Mouse (Mus musculus) neural tube, embryonic 11.5 days (tissue): ENCODE data around the gene Mbd3l2. TPM values are rescaled to one million over a fixed set of nuclear protein-coding genes. Genes with fewer than 3 reads are reported as not detected.
"Not testable (repeated sequence)": the region's sequence is repeated elsewhere in the genome, so short reads cannot be mapped to it uniquely, and the experiment has no call there.

Source experiments
- ATAC-seq: fragments of 200-750 bp; cut with Nextera tagmentation; 2 replicates; pipeline ENCODE4 v1.8.0; 2017; ENCODE audit warnings: moderate number of reproducible peaks, mild to moderate bottlenecking, moderate TSS enrichment, moderate library complexity; ENCODE audit not compliant: insufficient read depth, low FRiP score, low TSS enrichment
- DNase-seq: peaks from one replicate; pipeline ENCODE4 v3.0.0-alpha.2; 2015; ENCODE audit warnings: low spot score
- H3K27ac ChIP-seq: fragments of 300-500 bp; sonication (generic); 2 replicates; pipeline ENCODE4 v1.5.1; 2014; ENCODE audit warnings: low read depth, mild to moderate bottlenecking, low read length
- H3K27me3 ChIP-seq: fragments of 300-500 bp; sonication (generic); 2 replicates; pipeline ENCODE4 v1.6.1; 2014; ENCODE audit warnings: mild to moderate bottlenecking, low read length, mixed read lengths; ENCODE audit not compliant: control insufficient read depth, insufficient read depth
- H3K36me3 ChIP-seq: fragments of 300-500 bp; sonication (generic); 2 replicates; pipeline ENCODE4 v1.6.1; 2014; ENCODE audit warnings: mild to moderate bottlenecking, low read length, moderate library complexity, mixed read lengths; ENCODE audit not compliant: control insufficient read depth, insufficient read depth
- H3K4me1 ChIP-seq: fragments of 300-500 bp; sonication (generic); 2 replicates; pipeline ENCODE4 v1.6.1; 2014; ENCODE audit warnings: low read length, mixed read lengths; ENCODE audit not compliant: control insufficient read depth, insufficient read depth
- H3K4me2 ChIP-seq: fragments of 300-500 bp; sonication (generic); 2 replicates; pipeline ENCODE4 v1.6.1; 2014; ENCODE audit warnings: low read depth, mild to moderate bottlenecking, moderate library complexity
- H3K4me3 ChIP-seq: fragments of 300-500 bp; sonication (generic); 2 replicates; pipeline ENCODE4 v1.5.1; 2014; ENCODE audit warnings: low read depth, low read length
- H3K9ac ChIP-seq: fragments of 300-500 bp; sonication (generic); 2 replicates; pipeline ENCODE4 v1.6.1; 2014; ENCODE audit warnings: mild to moderate bottlenecking, low read length
- H3K9me3 ChIP-seq: fragments of 300-500 bp; sonication (generic); 2 replicates; pipeline ENCODE4 v1.6.1; 2016; ENCODE audit warnings: low read length; ENCODE audit not compliant: control insufficient read depth
- WGBS: fragments of 180-500 bp; shearing (Covaris S2); extraction: QIAGEN DNeasy Blood & Tissue Kit; methylation state at CpG from one replicate; pipeline ENCODE4 v1.1.7; 2014; 5-methylcytosine and 5-hydroxymethylcytosine counted together
- polyA plus RNA-seq: library from polyadenylated mRNA; unstranded; fragments of >200 nt; fragmentation: Nextera tagmentation; extraction: Ambion mirVana; gene quantifications from 2 replicates; pipeline ENCODE4 v1.2.1, GENCODE M21; 2014

Gene Mbd3l2
- not detected in 2 replicates for polyA plus RNA-seq

- H3K9ac ChIP-seq: no peak within 1 kb of the TSS
- H3K36me3 ChIP-seq: no peaks in the 10 kb centered on the region
- no peaks in the 10 kb centered on the region for H3K4me1 ChIP-seq
- H3K27me3 ChIP-seq: no peaks in the 10 kb centered on the region
- ATAC-seq (no peak), DNase-seq (no peak)
- H3K9me3 ChIP-seq: no peaks in the 10 kb centered on the region
- no peak within 1 kb of the TSS for H3K4me2 ChIP-seq
- no peak within 1 kb of the TSS for H3K4me3 ChIP-seq
- no peak within 1 kb of the TSS for H3K27ac ChIP-seq
Observed at GRCm38 (mm10) chr9:18430354-18430753, at the start of gene Mbd3l2. Gene Mbd3l2, plus strand, starts transcription at chr9:18430654.

DNA sequence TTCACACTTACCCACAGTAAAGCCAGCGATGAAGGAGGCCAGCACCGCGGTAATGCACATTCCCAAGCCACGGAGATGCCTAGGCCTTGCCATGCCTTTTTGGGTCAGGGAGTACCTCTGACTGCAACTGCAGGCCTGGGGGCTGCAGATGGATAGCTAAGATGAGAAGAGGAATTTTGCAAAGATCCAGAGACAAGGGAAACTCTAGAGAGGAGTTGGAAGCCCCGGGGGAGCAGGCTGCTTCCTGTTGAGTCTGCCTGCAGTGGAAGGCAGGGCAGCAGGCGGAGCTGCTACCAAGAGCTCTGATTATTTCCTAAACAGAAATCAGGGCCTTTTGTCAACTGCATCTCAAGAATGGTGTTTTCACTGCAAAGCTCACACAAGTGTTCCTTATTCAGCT, 44.7 kb upstream of the Mbd3l2 start:
- H3K4me1 ChIP-seq: no peaks in the 10 kb centered on the region
- H3K27me3 ChIP-seq: no peaks in the 10 kb centered on the region
- DNase-seq (peak; percentile 11), ATAC-seq (no peak)
- no peaks in the 10 kb centered on the region for H3K36me3 ChIP-seq
- no peaks in the 10 kb centered on the region for H3K9me3 ChIP-seq
- H3K27ac ChIP-seq: no peak overlapping the region
- H3K4me3 ChIP-seq: no peak overlapping the region
- no peak overlapping the region for H3K9ac ChIP-seq
- no peak overlapping the region for H3K4me2 ChIP-seq
- WGBS: 36% methylated on average over 6 of the region's 6 CpGs

- Histone ChIP-seq H3K9me3 (no peaks in the 10 kb centered on the region), H3K27me3 (no peaks in the 10 kb centered on the region), H3K4me2 (no peak overlapping the region), H3K4me1 (no peaks in the 10 kb centered on the region), H3K9ac (no peak overlapping the region), H3K36me3 (no peaks in the 10 kb centered on the region), H3K4me3 (no peak overlapping the region), H3K27ac (no peak overlapping the region)
- no peak for DNase-seq
- ATAC-seq: no peak
- WGBS: 79% methylated on average over 1 of the region's 1 CpGs
Observed at GRCm38 (mm10) chr9:18399629-18400028, 30.8 kb upstream of the Mbd3l2 start.

GRCm38 (mm10) chr9:18402895-18403294, 27.6 kb upstream of the Mbd3l2 start, which contains the start of gene Naalad2:
Gene Naalad2, minus strand, starts transcription at chr9:18402995.
- not testable (repeated sequence) for H3K9ac ChIP-seq, H3K4me3 ChIP-seq, H3K4me2 ChIP-seq, H3K27ac ChIP-seq, H3K36me3 ChIP-seq, ATAC-seq, DNase-seq, H3K27me3 ChIP-seq, H3K4me1 ChIP-seq, H3K9me3 ChIP-seq
- 81% methylated on average over 2 of the region's 2 CpGs for WGBS

- H3K4me1 ChIP-seq: no peaks in the 10 kb centered on the region
- ATAC-seq: no peak
Observed at GRCm38 (mm10) chr9:18404118-18404517, 26.3 kb upstream of the Mbd3l2 start, which contains the start of gene Ubtfl1. Gene Ubtfl1, plus strand, starts transcription at chr9:18404418.

GRCm38 (mm10) chr9:18412371-18412770, 18.1 kb upstream of the Mbd3l2 start:
- not testable (repeated sequence) for H3K4me3 ChIP-seq, DNase-seq, H3K27me3 ChIP-seq, H3K36me3 ChIP-seq, H3K27ac ChIP-seq, H3K4me2 ChIP-seq, H3K9me3 ChIP-seq, H3K4me1 ChIP-seq, ATAC-seq, H3K9ac ChIP-seq
- WGBS: 88% methylated on average over 4 of the region's 4 CpGs

More at GRCm38 (mm10) chr9:18404118-18404517, 26.3 kb upstream of the Mbd3l2 start, which contains the start of gene Ubtfl1:
- no peaks in the 10 kb centered on the region for H3K36me3 ChIP-seq
- no peak within 1 kb of the TSS for H3K27ac ChIP-seq
- H3K4me3 ChIP-seq: no peak within 1 kb of the TSS
- no peak within 1 kb of the TSS for H3K9ac ChIP-seq
- no peak for DNase-seq
- no peaks in the 10 kb centered on the region for H3K9me3 ChIP-seq
- 75% methylated on average over 1 of the region's 1 CpGs for WGBS
- H3K4me2 ChIP-seq: no peak within 1 kb of the TSS
- H3K27me3 ChIP-seq: no peaks in the 10 kb centered on the region

- WGBS: 85% methylated on average over 10 of the region's 10 CpGs
- ATAC-seq (no peak), DNase-seq (no peak)
- no peak overlapping the region for H3K9ac ChIP-seq
- H3K4me1 ChIP-seq: no peaks in the 10 kb centered on the region
- no peak overlapping the region for H3K27ac ChIP-seq
- no peaks in the 10 kb centered on the region for H3K27me3 ChIP-seq
- H3K9me3 ChIP-seq: no peaks in the 10 kb centered on the region
- no peak overlapping the region for H3K4me3 ChIP-seq
- no peak overlapping the region for H3K4me2 ChIP-seq
- no peaks in the 10 kb centered on the region for H3K36me3 ChIP-seq
Observed at GRCm38 (mm10) chr9:18431687-18432086, 1.2 kb downstream of the Mbd3l2 start.

- no peak overlapping the region for H3K4me2 ChIP-seq
- H3K4me3 ChIP-seq: no peak overlapping the region
- no peak overlapping the region for H3K9ac ChIP-seq
- peaks cover 4% of the 10 kb centered on the region; the same call in 1 of the 2 replicates for H3K9me3 ChIP-seq
- no peaks in the 10 kb centered on the region for H3K4me1 ChIP-seq
- no peak overlapping the region for H3K27ac ChIP-seq
- no peak for ATAC-seq
- no peak for DNase-seq
- 86% methylated on average over 4 of the region's 4 CpGs for WGBS
- H3K27me3 ChIP-seq: no peaks in the 10 kb centered on the region
- peaks cover 8% of the 10 kb centered on the region; the same call in 1 of the 2 replicates for H3K36me3 ChIP-seq
Observed at GRCm38 (mm10) chr9:18456520-18456919, 26.1 kb downstream of the Mbd3l2 start.

GRCm38 (mm10) chr9:18467350-18467749, 36.9 kb downstream of the Mbd3l2 start:
- DNase-seq (no peak), ATAC-seq (no peak)
- Histone ChIP-seq H3K36me3 (no peaks in the 10 kb centered on the region), H3K27ac (no peak overlapping the region), H3K4me1 (no peaks in the 10 kb centered on the region), H3K4me2 (no peak overlapping the region), H3K4me3 (no peak overlapping the region), H3K27me3 (no peaks in the 10 kb centered on the region), H3K9ac (no peak overlapping the region), H3K9me3 (no peaks in the 10 kb centered on the region)
- 73% methylated on average over 3 of the region's 3 CpGs for WGBS
